Mouse (Mus musculus): ENCODE measurements around the gene Spn. TPM values are rescaled to one million over a fixed set of nuclear protein-coding genes. Genes with fewer than 3 reads are reported as not detected.
"Not testable (repeated sequence)": the region's sequence is repeated elsewhere in the genome, so short reads cannot be mapped to it uniquely, and the experiment has no call there.

The Spn gene
- total RNA-seq, 2 experiments from 2014 or later, result 0.76 to 0.92 TPM

DNA sequence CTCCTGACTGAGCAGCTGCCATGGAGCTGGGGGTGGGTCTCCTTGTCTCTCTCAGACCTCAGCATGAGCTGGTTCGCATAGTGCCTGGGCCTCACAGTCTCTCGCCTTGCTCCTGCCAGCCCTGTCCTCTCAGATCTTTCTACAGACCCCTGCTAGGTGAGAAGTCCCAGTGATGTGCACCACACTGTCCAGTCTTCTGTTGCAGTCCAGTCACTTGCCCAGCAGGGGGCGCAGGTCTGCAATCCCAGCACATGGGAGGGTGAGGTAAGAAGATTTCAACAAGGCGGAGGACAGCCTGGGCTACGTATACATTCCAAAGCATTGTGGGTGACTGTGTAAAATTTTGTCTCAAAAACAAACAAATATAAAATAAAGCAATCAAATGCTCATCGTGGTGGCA, 26.2 kb downstream of the Spn start:
- peak; percentile 38 to 57 for DNase-seq
- intact Hi-C loops (cut with DNase I), result no loop called here

DNA sequence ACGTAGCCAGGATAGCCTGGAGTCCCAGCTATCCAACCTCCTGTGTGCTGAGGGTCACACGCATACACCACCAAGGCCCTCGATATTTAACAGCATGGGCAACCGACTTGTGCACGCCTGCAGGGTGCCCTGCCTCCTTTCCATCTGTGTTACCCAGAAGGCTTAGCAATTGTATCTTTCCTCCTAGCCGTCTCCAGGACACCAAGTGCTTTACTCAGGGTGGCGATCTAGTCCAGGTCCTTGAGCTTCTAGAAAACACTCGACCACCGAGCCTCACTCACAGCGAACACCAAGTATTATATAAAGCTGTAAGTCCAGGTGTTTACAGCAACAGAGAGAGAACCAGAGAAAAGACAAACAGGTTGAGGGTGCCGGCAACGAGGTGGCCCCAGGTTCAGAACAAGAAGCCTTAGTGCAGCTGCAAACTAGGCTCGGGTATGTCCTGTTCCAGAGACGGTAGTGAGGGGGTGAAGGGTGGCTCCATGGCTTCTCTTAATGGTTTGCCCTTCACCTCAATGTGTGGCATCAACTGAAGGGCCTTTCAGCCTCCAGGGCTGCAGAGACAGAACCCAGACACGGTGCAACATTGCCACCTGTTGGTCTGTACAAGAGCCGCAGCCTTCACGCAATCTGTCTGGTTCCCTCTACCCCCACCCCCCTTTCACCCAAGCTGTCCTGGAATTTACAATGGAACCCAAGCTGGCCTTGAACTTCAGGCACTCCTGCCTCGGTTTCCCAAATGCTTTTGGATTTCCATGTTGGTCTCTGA, 27.2 kb downstream of the Spn start:
- intact Hi-C loops (cut with DNase I), result loop anchor here (1.0 kb wide), 1 partner anchor 278 kb away; no protein-coding TSS in a partner anchor
- DNase-seq, result peak; percentile 74 to 78

DNA sequence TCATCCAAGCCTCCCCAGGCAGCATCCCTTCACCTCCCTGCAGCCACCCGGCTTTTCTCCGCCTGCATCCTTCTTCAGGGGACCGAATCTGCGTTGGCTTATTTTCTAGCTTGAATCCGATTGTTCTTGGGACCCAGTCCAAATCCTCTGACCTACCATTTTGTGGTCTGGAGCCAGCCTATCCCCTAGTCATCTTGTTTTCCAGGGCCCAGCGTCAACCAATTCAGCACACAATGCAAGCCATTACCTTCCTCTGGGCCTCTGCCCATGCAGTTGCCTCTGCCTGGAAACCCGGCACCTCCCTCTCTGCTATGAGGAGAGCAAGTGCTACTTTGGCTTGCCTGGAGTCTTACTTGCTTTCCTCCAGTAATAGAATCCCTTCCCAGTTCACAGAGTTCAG, 32.1 kb downstream of the Spn start:
- no peak for DNase-seq
- intact Hi-C loops (cut with DNase I), result loop anchor here (2.0 kb wide), 4 partner anchors 119 to 283 kb away; partner anchors contain the start of genes 4930451I11Rik and Asphd1

DNA sequence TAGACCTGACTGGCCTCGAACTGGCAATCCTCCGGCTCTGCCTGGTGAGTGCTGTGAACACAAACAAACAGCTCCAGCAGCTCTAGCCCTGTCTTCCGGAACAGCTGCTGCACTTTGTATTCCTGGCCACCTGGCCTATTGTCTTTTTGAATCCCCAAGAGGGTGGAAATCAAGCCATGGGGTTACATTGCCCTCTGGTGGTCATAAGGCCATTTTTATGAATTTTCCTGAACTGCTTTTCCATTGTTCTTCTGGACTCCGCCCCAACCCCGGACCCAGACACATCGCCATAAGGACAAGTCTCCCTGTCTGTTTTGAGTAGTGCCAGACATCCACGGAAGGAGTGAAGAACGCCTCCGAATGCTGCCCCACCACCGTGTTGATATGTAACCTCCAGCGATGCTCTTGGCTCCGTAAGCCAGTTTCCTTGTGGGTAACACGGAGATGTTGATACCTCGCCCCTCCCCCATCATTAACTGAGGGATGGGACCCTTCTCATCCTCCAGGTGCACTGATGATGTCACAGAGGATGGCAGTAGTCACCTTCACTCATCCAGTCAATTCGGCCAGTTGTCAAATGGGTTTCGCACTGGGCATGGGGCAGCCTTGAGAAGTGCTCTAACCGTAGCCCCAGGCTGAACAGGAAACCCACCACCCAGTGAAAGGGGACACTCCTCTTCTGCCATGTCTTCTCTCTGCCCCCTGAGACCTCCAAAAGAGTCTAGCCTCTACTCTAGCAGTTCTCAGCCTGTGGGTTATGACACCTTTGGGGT, 32.9 kb downstream of the Spn start:
- intact Hi-C loops (cut with DNase I), result loop anchor here (2.0 kb wide), 4 partner anchors 118 to 282 kb away; partner anchors contain the start of genes 4930451I11Rik and Asphd1
- DNase-seq, result peak; percentile 77

- no peak for DNase-seq
- intact Hi-C loops (cut with DNase I), result loop anchor here (2.0 kb wide), 4 partner anchors 117 to 281 kb away; partner anchors contain the start of genes 4930451I11Rik and Asphd1
Observed at GRCm38 (mm10) chr7:127103960-127104359, 33.7 kb downstream of the Spn start.

- DNase-seq, result no peak
- intact Hi-C loops (cut with DNase I), result no loop called here
Observed at GRCm38 (mm10) chr7:127102148-127102547, 35.5 kb downstream of the Spn start.

- no peak for DNase-seq
- intact Hi-C loops (cut with DNase I), result no loop called here
Observed at GRCm38 (mm10) chr7:127101451-127102016, 36.1 kb downstream of the Spn start.

GRCm38 (mm10) chr7:127099528-127099927, 38.1 kb downstream of the Spn start:
- intact Hi-C loops (cut with DNase I), result no loop called here
- no peak for DNase-seq

DNA sequence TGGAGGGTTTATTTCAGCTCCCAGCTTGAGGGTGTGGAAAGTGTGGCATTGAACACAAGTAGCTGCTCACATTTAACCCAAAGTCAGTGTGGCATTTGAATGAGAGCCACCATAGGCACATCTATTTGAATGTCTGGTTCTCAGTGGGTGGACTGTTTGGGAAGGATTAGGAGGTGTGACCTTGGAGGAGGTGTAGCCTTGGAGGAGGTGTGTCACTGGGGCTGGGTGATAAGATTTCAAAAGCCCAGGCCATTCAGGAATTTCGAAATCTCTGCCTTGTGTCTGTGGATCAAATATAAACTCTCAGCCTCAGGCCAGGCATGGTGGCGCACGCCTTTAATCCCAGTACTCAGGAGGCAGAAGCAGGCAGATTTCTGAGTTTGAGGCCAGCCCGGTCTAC, 38.7 kb downstream of the Spn start:
- intact Hi-C loops (cut with DNase I), result no loop called here
- no peak for DNase-seq

DNA sequence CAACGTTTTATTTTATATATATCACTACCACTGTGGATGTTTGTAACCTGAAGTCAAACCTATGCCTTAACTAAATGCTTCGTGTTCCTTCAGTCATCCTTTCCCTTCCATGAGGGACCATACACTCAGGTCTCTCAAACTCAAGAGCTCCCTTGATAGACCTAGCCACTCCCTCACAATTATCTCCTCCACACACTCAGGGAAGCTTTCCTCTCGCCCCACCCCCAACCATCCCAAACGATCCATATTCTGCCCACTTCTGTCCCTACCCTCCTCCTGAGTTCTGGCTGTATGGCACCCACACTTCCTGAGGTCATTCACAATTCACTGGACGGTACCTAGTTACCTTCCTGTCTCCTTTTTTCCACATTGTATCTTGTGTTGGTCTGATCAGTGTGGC, 39.1 kb downstream of the Spn start:
- intact Hi-C loops (cut with DNase I), result no loop called here
- DNase-seq, result no peak

DNA sequence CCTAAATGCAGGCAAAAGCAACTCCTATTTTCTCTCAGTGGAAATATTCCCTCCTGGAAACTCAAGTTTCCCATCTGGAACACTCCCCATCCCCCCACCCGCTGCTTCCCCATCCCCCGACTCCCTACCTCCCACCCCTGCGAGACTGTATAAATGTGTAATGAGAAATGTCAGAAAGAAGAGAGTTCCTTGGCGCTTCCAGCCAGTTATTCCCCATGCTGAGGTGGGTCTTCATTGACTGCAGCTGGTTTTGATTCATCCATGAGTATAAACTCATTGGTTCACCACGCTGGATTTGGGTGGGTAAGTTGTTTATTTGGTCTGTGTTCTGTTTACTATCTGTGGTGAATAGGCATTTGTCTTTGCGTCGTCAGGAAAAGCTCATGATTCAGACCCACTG, 41.2 kb downstream of the Spn start:
- intact Hi-C loops (cut with DNase I), result no loop called here
- DNase-seq, result no peak

DNA sequence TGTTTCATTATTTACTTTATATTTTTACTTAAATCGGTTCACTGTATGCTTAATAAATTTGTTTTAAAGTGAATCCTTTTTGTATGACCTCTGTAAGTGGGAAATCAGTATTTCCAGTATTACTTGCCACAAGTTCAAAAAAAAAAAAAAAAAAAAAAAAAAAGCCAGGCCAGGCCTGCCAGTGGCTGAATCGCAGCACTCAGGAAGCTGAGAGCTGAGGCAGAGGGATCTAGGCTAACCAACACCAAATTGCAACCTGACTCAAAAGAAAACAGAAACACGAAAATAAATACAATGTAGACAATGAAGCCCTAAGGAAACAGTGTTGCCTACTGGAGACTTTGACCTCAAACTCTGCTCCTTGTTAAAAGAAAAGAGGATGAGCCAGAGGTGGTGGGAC, 43.7 kb downstream of the Spn start:
- intact Hi-C loops (cut with DNase I), result no loop called here
- no peak for DNase-seq

DNA sequence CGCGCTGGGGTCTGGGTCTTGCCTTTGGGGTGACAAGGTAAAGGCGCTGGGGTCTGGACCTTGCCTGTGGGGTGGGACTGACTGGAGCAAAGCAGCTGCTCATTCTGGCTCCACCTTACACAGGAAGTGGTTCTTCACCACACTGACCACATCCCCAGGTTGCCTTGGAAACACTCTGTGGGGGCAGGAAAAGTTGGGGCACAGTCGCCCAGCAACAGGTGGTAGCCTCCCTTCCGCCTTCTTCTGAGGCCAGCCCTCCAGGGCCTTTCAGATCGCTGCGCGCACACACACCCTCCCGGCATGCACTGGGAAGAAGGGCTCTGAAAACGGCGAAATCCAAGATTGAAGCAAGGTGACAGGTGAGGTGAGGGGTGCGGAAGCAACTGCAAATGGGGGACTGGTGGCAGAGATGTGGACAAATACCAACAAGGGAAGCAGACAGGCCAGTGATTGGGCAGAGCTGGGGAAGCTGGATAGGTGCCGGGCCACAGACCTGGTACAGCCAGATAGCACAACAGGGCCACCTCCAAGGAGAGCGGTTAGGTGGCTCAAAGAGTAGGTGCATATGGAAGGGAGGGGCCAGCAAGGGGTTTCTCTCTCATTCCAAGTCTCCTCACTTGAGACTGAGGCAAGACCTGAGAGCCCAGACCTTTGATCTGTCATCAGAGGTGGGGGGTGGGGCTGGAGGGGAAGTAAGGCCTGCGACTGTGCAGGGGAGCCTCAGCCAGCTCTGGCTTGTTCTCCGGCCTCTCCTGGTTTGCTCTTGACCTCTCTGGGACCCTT, 46.3 kb downstream of the Spn start, which contains the start of gene AI467606:
TSS of gene AI467606 (plus strand) at position 246 of the 783 bp plus-strand sequence.
- intact Hi-C loops (cut with DNase I), result no loop called here
- peak; percentile 61 to 66 for DNase-seq

GRCm38 (mm10) chr7:127090154-127091113, 47.2 kb downstream of the Spn start:
- intact Hi-C loops (cut with DNase I), result no loop called here
- DNase-seq, result no peak

DNA sequence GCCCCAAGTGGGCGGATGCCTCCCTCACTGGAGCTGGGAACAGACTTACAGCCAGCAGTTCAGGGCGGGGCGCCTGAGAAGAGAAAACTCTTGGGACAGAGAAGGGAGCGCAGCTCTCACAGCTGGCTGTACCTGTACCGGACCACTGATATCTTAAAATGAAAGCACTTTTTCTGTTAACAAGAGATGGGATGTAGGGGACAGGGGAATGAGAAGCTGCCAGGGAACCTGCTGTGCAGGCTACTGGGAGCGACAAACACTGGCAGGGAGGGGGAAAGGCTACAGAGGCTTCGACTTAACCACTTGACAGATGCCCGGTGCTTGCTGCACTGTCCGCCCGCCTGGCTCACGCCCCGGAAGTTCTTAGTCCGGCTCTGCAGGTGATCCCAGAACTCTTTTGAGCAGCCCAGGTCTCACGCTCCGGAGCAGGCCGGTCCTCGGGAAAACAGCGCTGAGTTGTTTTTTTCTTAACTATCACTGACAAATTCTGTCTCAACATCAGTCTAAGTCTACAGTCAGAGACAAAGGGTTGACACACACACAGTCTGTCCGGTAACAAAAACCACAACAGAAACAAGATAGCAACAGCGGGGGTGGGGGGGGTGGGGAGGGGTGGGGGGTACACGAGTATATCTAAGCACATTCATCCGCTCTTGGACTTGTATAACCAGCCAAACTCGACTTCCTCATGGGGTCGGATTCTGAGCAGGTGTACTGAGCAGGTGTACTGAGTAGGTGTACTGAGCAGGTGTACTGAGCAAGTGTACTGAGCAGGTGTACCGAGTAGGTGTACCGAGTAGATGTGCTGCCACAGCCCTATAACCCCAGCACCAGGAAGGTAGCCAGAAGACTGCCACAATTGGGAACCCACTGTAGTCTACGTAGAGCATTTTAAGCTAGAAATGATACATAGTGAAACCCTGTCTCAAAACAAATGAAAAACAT, 48.5 kb downstream of the Spn start:
- peak; percentile 19 to 24 for DNase-seq
- intact Hi-C loops (cut with DNase I), result no loop called here

GRCm38 (mm10) chr7:127088083-127088482, 49.5 kb downstream of the Spn start:
- DNase-seq, result no peak
- intact Hi-C loops (cut with DNase I), result no loop called here

- intact Hi-C loops (cut with DNase I); DNase-seq: not testable (repeated sequence)
Observed at GRCm38 (mm10) chr7:127087278-127088010, 50.2 kb downstream of the Spn start, which contains the start of gene Zg16. TSS of gene Zg16 (minus strand) at chr7:127087328.
